Mouse (Mus musculus): ENCODE results near the gene Swsap1. TPM values are rescaled to one million over a fixed set of nuclear protein-coding genes. Genes with fewer than 3 reads are reported as not detected.
A peak's percentile ranks its signal among the peaks of the same experiment; 100 is the strongest.

Swsap1 gene
- polyA plus RNA-seq, 1 experiment = 8.9 TPM

- H3ac ChIP-seq (ENCODE audit: control insufficient read depth, insufficient read length) = peak overlapping the region; percentile 7
- H3K27me3 ChIP-seq (ENCODE audit: control insufficient read depth, insufficient read depth, insufficient read length) = no peaks in the 10 kb centered on the region
- no peaks in the 10 kb centered on the region for H3K79me2 ChIP-seq (ENCODE audit: control insufficient read depth, insufficient read depth)
- H3K36me3 ChIP-seq (ENCODE audit: control insufficient read depth, insufficient read depth) = no peaks in the 10 kb centered on the region
- TF ChIP-seq USF1 (IDR thresholded peaks at IDR 0.05; ENCODE audit: low read depth) (no peak), MYOG (IDR thresholded peaks at IDR 0.05; ENCODE audit: control insufficient read depth in 1 of 3, insufficient read depth in 1 of 3, insufficient read length in 2 of 3, low read depth in 2 of 3) (peak in 1 of 3 experiments; percentile 42)
- H3K4me2 ChIP-seq (ENCODE audit: low read depth) = peak overlapping the region; percentile 97
- peak overlapping the region; percentile 40 for H3K4me3 ChIP-seq
Observed at GRCm38 (mm10) chr9:21962416-21963059, 7.0 kb downstream of the Swsap1 start.

DNA sequence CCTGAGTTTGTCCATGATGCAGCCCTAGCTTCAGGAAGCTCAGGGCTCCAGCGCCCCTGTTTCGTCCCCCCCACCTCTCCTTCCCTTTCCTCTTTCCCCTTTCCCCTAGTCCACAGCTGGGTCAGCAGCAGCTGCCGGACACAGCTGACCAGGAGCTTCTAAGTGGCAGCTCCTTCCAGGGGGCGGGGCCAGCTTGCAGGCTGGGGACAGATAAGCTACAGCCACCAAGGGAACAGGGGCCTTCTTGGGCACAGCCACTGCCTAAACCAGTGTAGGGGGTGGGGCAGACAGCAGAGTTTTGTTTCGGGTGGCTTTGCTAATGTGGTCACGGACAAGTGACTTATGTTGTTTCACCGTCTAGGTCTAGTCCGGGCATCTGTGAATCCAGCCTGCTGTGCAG, 7.9 kb downstream of the Swsap1 start, which contains the start of gene Epor:
Gene Epor, minus strand, starts transcription at position 90 of the 400 bp plus-strand sequence.
- no peaks in the 10 kb centered on the region for H3K79me2 ChIP-seq (ENCODE audit: control insufficient read depth, insufficient read depth)
- no peaks in the 10 kb centered on the region for H3K27me3 ChIP-seq (ENCODE audit: control insufficient read depth, insufficient read depth, insufficient read length)
- peak within 1 kb of the TSS; percentile 97 for H3K4me2 ChIP-seq (ENCODE audit: low read depth)
- peak within 1 kb of the TSS; percentile 40 for H3K4me3 ChIP-seq
- TF ChIP-seq POLR2A (IDR thresholded peaks at IDR 0.05; ENCODE audit: insufficient read length, low read depth) = no peak
- peak; percentile 10 to 80 (median 78) for TF ChIP-seq MYOD1 (IDR thresholded peaks at IDR 0.05; ENCODE audit: control insufficient read depth in 1 of 3, insufficient read length in 2 of 3, low read depth in 2 of 3)
- TF ChIP-seq USF1 (IDR thresholded peaks at IDR 0.05; ENCODE audit: low read depth) = no peak
- no peak for TF ChIP-seq MAX (IDR thresholded peaks at IDR 0.05; ENCODE audit: low read depth)
- no peak for TF ChIP-seq E2F4 (IDR thresholded peaks at IDR 0.05; ENCODE audit: insufficient read depth)
- no peak for TF ChIP-seq POLR2AphosphoS2 (IDR thresholded peaks at IDR 0.05; ENCODE audit: insufficient read length, low read depth)
- TF ChIP-seq REST (IDR thresholded peaks at IDR 0.05; ENCODE audit: insufficient read depth, insufficient read length) = no peak
- peak; percentile 13 for TF ChIP-seq TCF12 (IDR thresholded peaks at IDR 0.05; ENCODE audit: insufficient read depth, poor library complexity, severe bottlenecking)
- no peak for TF ChIP-seq TCF3 (IDR thresholded peaks at IDR 0.05; ENCODE audit: insufficient read length, low read depth)
- no peak for TF ChIP-seq CEBPB (IDR thresholded peaks at IDR 0.05; ENCODE audit: insufficient read depth, poor library complexity, severe bottlenecking)
- no peak for TF ChIP-seq SRF (IDR thresholded peaks at IDR 0.05; ENCODE audit: control insufficient read depth, insufficient read length, low read depth)
- peak in 2 of 3 experiments; percentile 56 to 86 for TF ChIP-seq MYOG (IDR thresholded peaks at IDR 0.05; ENCODE audit: control insufficient read depth in 1 of 3, insufficient read depth in 1 of 3, insufficient read length in 2 of 3, low read depth in 2 of 3)
- no peaks in the 10 kb centered on the region for H3K36me3 ChIP-seq (ENCODE audit: control insufficient read depth, insufficient read depth)
- H3ac ChIP-seq (ENCODE audit: control insufficient read depth, insufficient read length) = peak within 1 kb of the TSS; percentile 7

- Histone ChIP-seq H3K79me2 (ENCODE audit: control insufficient read depth, insufficient read depth) (no peaks in the 10 kb centered on the region), H3K36me3 (ENCODE audit: control insufficient read depth, insufficient read depth) (peaks cover 3% of the 10 kb centered on the region), H3K27me3 (ENCODE audit: control insufficient read depth, insufficient read depth, insufficient read length) (no peaks in the 10 kb centered on the region), H3K4me3 (no peak overlapping the region), H3ac (ENCODE audit: control insufficient read depth, insufficient read length) (no peak overlapping the region), H3K4me2 (ENCODE audit: low read depth) (no peak overlapping the region)
- TF ChIP-seq MYOG (IDR thresholded peaks at IDR 0.05; ENCODE audit: control insufficient read depth in 1 of 3, insufficient read depth in 1 of 3, insufficient read length in 2 of 3, low read depth in 2 of 3) (peak in 2 of 3 experiments; percentile 57 to 82), MYOD1 (IDR thresholded peaks at IDR 0.05; ENCODE audit: control insufficient read depth in 1 of 3, insufficient read length in 2 of 3, low read depth in 2 of 3) (peak in 2 of 3 experiments; percentile 51 to 81), E2F4 (IDR thresholded peaks at IDR 0.05; ENCODE audit: insufficient read depth) (no peak), TCF12 (IDR thresholded peaks at IDR 0.05; ENCODE audit: insufficient read depth, poor library complexity, severe bottlenecking) (peak; percentile 42), POLR2A (IDR thresholded peaks at IDR 0.05; ENCODE audit: insufficient read length, low read depth) (no peak), USF1 (IDR thresholded peaks at IDR 0.05; ENCODE audit: low read depth) (no peak), TCF3 (IDR thresholded peaks at IDR 0.05; ENCODE audit: insufficient read length, low read depth) (peak; percentile 49), POLR2AphosphoS2 (IDR thresholded peaks at IDR 0.05; ENCODE audit: insufficient read length, low read depth) (no peak), SRF (IDR thresholded peaks at IDR 0.05; ENCODE audit: control insufficient read depth, insufficient read length, low read depth) (no peak), CEBPB (IDR thresholded peaks at IDR 0.05; ENCODE audit: insufficient read depth, poor library complexity, severe bottlenecking) (no peak), REST (IDR thresholded peaks at IDR 0.05; ENCODE audit: insufficient read depth, insufficient read length) (no peak), MAX (IDR thresholded peaks at IDR 0.05; ENCODE audit: low read depth) (no peak)
Observed at GRCm38 (mm10) chr9:21968883-21969282, 13.3 kb downstream of the Swsap1 start.

GRCm38 (mm10) chr9:21969304-21969703, 13.7 kb downstream of the Swsap1 start:
- no peak for TF ChIP-seq TCF12 (IDR thresholded peaks at IDR 0.05; ENCODE audit: insufficient read depth, poor library complexity, severe bottlenecking)
- no peak for TF ChIP-seq USF1 (IDR thresholded peaks at IDR 0.05; ENCODE audit: low read depth)
- TF ChIP-seq MYOD1 (IDR thresholded peaks at IDR 0.05; ENCODE audit: control insufficient read depth in 1 of 3, insufficient read length in 2 of 3, low read depth in 2 of 3) = no peak
- no peak for TF ChIP-seq MAX (IDR thresholded peaks at IDR 0.05; ENCODE audit: low read depth)
- TF ChIP-seq POLR2AphosphoS2 (IDR thresholded peaks at IDR 0.05; ENCODE audit: insufficient read length, low read depth) = no peak
- no peak for TF ChIP-seq REST (IDR thresholded peaks at IDR 0.05; ENCODE audit: insufficient read depth, insufficient read length)
- TF ChIP-seq POLR2A (IDR thresholded peaks at IDR 0.05; ENCODE audit: insufficient read length, low read depth) = no peak
- TF ChIP-seq E2F4 (IDR thresholded peaks at IDR 0.05; ENCODE audit: insufficient read depth) = no peak
- no peak for TF ChIP-seq MYOG (IDR thresholded peaks at IDR 0.05; ENCODE audit: control insufficient read depth in 1 of 3, insufficient read depth in 1 of 3, insufficient read length in 2 of 3, low read depth in 2 of 3)
- TF ChIP-seq TCF3 (IDR thresholded peaks at IDR 0.05; ENCODE audit: insufficient read length, low read depth) = no peak
- TF ChIP-seq CEBPB (IDR thresholded peaks at IDR 0.05; ENCODE audit: insufficient read depth, poor library complexity, severe bottlenecking) = no peak
- TF ChIP-seq SRF (IDR thresholded peaks at IDR 0.05; ENCODE audit: control insufficient read depth, insufficient read length, low read depth) = no peak

More at GRCm38 (mm10) chr9:21969304-21969703, 13.7 kb downstream of the Swsap1 start:
- peaks cover 3% of the 10 kb centered on the region for H3K36me3 ChIP-seq (ENCODE audit: control insufficient read depth, insufficient read depth)
- H3K27me3 ChIP-seq (ENCODE audit: control insufficient read depth, insufficient read depth, insufficient read length) = no peaks in the 10 kb centered on the region
- H3K79me2 ChIP-seq (ENCODE audit: control insufficient read depth, insufficient read depth) = no peaks in the 10 kb centered on the region
- H3K4me2 ChIP-seq (ENCODE audit: low read depth) = no peak overlapping the region
- no peak overlapping the region for H3ac ChIP-seq (ENCODE audit: control insufficient read depth, insufficient read length)
- no peak overlapping the region for H3K4me3 ChIP-seq

Measured in myocyte (in vitro differentiated cells).